Mouse (Mus musculus) hindbrain, embryonic 11.5 days (tissue): Measurements from ENCODE around the gene Tmem239. TPM values are rescaled to one million over a fixed set of nuclear protein-coding genes. Genes with fewer than 3 reads are reported as not detected.

Experiments used
- ATAC-seq: fragments of 200-750 bp; cut with Nextera tagmentation; 2 replicates; pipeline ENCODE4 v1.8.0; 2017; ENCODE audit warnings: mild to moderate bottlenecking, moderate TSS enrichment, moderate library complexity; ENCODE audit not compliant: low FRiP score
- DNase-seq: peaks from one replicate; pipeline ENCODE4 v3.0.0-alpha.2; 2015; ENCODE audit warnings: low spot score
- H3K27ac ChIP-seq: fragments of 300-500 bp; sonication (generic); 2 replicates; pipeline ENCODE4 v1.5.1; 2014; ENCODE audit warnings: mild to moderate bottlenecking, low read depth, low read length
- H3K27me3 ChIP-seq: fragments of 300-500 bp; sonication (generic); 2 replicates; pipeline ENCODE4 v1.6.1; 2014; ENCODE audit warnings: mild to moderate bottlenecking, low read length, moderate library complexity, mixed read lengths; ENCODE audit not compliant: control insufficient read depth, insufficient read depth
- H3K36me3 ChIP-seq: fragments of 300-500 bp; sonication (generic); 2 replicates; pipeline ENCODE4 v1.6.1; 2014; ENCODE audit warnings: mild to moderate bottlenecking, low read length, moderate library complexity, mixed read lengths; ENCODE audit not compliant: control insufficient read depth, insufficient read depth
- H3K4me1 ChIP-seq: fragments of 300-500 bp; sonication (generic); replicated peaks from 2 replicates; pipeline ENCODE4 v1.6.1; 2014; ENCODE audit warnings: low read length, mixed read lengths; ENCODE audit not compliant: control insufficient read depth, insufficient read depth
- H3K4me2 ChIP-seq: fragments of 300-500 bp; sonication (generic); replicated peaks from 2 replicates; pipeline ENCODE4 v1.6.1; 2014; ENCODE audit warnings: mild to moderate bottlenecking, low read depth, low read length
- H3K4me3 ChIP-seq: fragments of 300-500 bp; sonication (generic); 2 replicates; pipeline ENCODE4 v1.5.1; 2014; ENCODE audit warnings: low read depth, low read length
- H3K9ac ChIP-seq: fragments of 300-500 bp; sonication (generic); 2 replicates; pipeline ENCODE4 v1.6.1; 2014; ENCODE audit warnings: low read depth, low read length
- H3K9me3 ChIP-seq: fragments of 300-500 bp; sonication (generic); 2 replicates; pipeline ENCODE4 v1.6.1; 2016; ENCODE audit warnings: low read length; ENCODE audit not compliant: control insufficient read depth
- whole genome bisulfite sequencing: fragments of 180-500 bp; shearing (Covaris S2); extraction: QIAGEN DNeasy Blood & Tissue Kit; methylation state at CpG from one replicate; pipeline ENCODE4 v1.1.7; 2014; 5-methylcytosine and 5-hydroxymethylcytosine counted together
- polyA plus RNA-seq: library from polyadenylated mRNA; unstranded; fragments of >200 nt; fragmentation: Nextera tagmentation; extraction: Ambion mirVana; gene quantifications from 2 replicates; pipeline ENCODE4 v1.2.1, GENCODE M21; 2014

The Tmem239 gene
- polyA plus RNA-seq, 1 experiment from 2014 or later, result not detected

GRCm38 (mm10) chr2:130421781-130422620 is 15.7 kb downstream of the Tmem239 start:
- 97% methylated on average over 26 of the region's 26 CpGs for WGBS

GRCm38 (mm10) chr2:130423397-130424125 is 17.3 kb downstream of the Tmem239 start:
- peak overlapping the region; percentile 77 for H3K27ac ChIP-seq
- peak overlapping the region; percentile 83 for H3K4me2 ChIP-seq
- 18% methylated on average over 49 of the region's 49 CpGs for WGBS
- no peaks in the 10 kb centered on the region for H3K9me3 ChIP-seq
- DNase-seq (peak; percentile 88), ATAC-seq (peak; percentile 78)
- H3K4me3 ChIP-seq, result peak overlapping the region; percentile 79
- no peaks in the 10 kb centered on the region for H3K27me3 ChIP-seq
- peak overlapping the region; percentile 87 for H3K9ac ChIP-seq
- 0 out of 2 replicates have a peak, but pooled peaks cover 4% of the 10 kb centered on the region for H3K4me1 ChIP-seq
- H3K36me3 ChIP-seq, result no peaks in the 10 kb centered on the region

More at GRCm38 (mm10) chr2:130421781-130422620, 15.7 kb downstream of the Tmem239 start:
- DNase-seq (no peak), ATAC-seq (no peak)
- H3K9me3 ChIP-seq, result no peaks in the 10 kb centered on the region
- no peaks in the 10 kb centered on the region for H3K36me3 ChIP-seq
- H3K9ac ChIP-seq, result no peak overlapping the region
- H3K4me2 ChIP-seq, result no peak overlapping the region
- H3K4me3 ChIP-seq, result no peak overlapping the region
- no peaks in the 10 kb centered on the region for H3K27me3 ChIP-seq
- H3K4me1 ChIP-seq, result 0 out of 2 replicates have a peak, but pooled peaks cover 4% of the 10 kb centered on the region
- no peak overlapping the region for H3K27ac ChIP-seq

GRCm38 (mm10) chr2:130424126-130424853 is 18.0 kb downstream of the Tmem239 start, which contains the start of the genes Vps16 and Pced1a:
Gene Vps16 (plus strand): TSS chr2:130424339.
Gene Pced1a (minus strand): TSS chr2:130424701.
- Histone ChIP-seq H3K4me1 (0 out of 2 replicates have a peak, but pooled peaks cover 4% of the 10 kb centered on the region), H3K27me3 (no peaks in the 10 kb centered on the region), H3K36me3 (no peaks in the 10 kb centered on the region), H3K9ac (peak within 1 kb of the TSS; percentile 87), H3K9me3 (no peaks in the 10 kb centered on the region), H3K27ac (peak within 1 kb of the TSS; percentile 77), H3K4me3 (peak within 1 kb of the TSS; percentile 79), H3K4me2 (peak within 1 kb of the TSS; percentile 83)
- ATAC-seq (peak; percentile 96), DNase-seq (peak; percentile 96)
- WGBS, result under 1% methylated on average over 58 of the region's 58 CpGs

- H3K27ac ChIP-seq, result no peak overlapping the region
- no peaks in the 10 kb centered on the region for H3K36me3 ChIP-seq
- H3K27me3 ChIP-seq, result no peaks in the 10 kb centered on the region
- H3K9me3 ChIP-seq, result no peaks in the 10 kb centered on the region
- WGBS, result 56% methylated on average over 5 of the region's 5 CpGs
- ATAC-seq (no peak), DNase-seq (no peak)
- H3K9ac ChIP-seq, result peak overlapping the region; percentile 87; the same call in 1 of the 2 replicates
- H3K4me1 ChIP-seq, result 0 out of 2 replicates have a peak, but pooled peaks cover 4% of the 10 kb centered on the region
- H3K4me2 ChIP-seq, result peak overlapping the region; percentile 83
- peak overlapping the region; percentile 79 for H3K4me3 ChIP-seq
Observed at GRCm38 (mm10) chr2:130425112-130425511, 18.8 kb downstream of the Tmem239 start.

GRCm38 (mm10) chr2:130429851-130430250 is 23.6 kb downstream of the Tmem239 start:
- H3K27ac ChIP-seq, result no peak overlapping the region
- H3K4me1 ChIP-seq, result 0 out of 2 replicates have a peak, but pooled peaks cover 2% of the 10 kb centered on the region
- H3K9ac ChIP-seq, result no peak overlapping the region
- 76% methylated on average over 2 of the region's 2 CpGs for WGBS
- H3K4me2 ChIP-seq, result no peak overlapping the region
- DNase-seq (no peak), ATAC-seq (no peak)
- H3K4me3 ChIP-seq, result no peak overlapping the region
- no peaks in the 10 kb centered on the region for H3K27me3 ChIP-seq
- no peaks in the 10 kb centered on the region for H3K9me3 ChIP-seq
- H3K36me3 ChIP-seq, result no peaks in the 10 kb centered on the region

- DNase-seq (no peak), ATAC-seq (no peak)
- H3K4me3 ChIP-seq, result no peak overlapping the region
- H3K27me3 ChIP-seq, result no peaks in the 10 kb centered on the region
- no peak overlapping the region for H3K9ac ChIP-seq
- no peaks in the 10 kb centered on the region for H3K36me3 ChIP-seq
- H3K4me2 ChIP-seq, result no peak overlapping the region
- no peak overlapping the region for H3K27ac ChIP-seq
- WGBS, result 82% methylated on average over 3 of the region's 3 CpGs
- H3K4me1 ChIP-seq, result no peaks in the 10 kb centered on the region
- no peaks in the 10 kb centered on the region for H3K9me3 ChIP-seq
Observed at GRCm38 (mm10) chr2:130430484-130430883, 24.2 kb downstream of the Tmem239 start.

GRCm38 (mm10) chr2:130432157-130432556 is 25.9 kb downstream of the Tmem239 start:
- Histone ChIP-seq H3K4me1 (no peaks in the 10 kb centered on the region), H3K9me3 (no peaks in the 10 kb centered on the region), H3K27me3 (no peaks in the 10 kb centered on the region), H3K4me3 (no peak overlapping the region), H3K9ac (no peak overlapping the region), H3K36me3 (no peaks in the 10 kb centered on the region), H3K4me2 (no peak overlapping the region), H3K27ac (no peak overlapping the region)
- DNase-seq (no peak), ATAC-seq (no peak)
- 88% methylated on average over 3 of the region's 3 CpGs for WGBS

- no peaks in the 10 kb centered on the region for H3K9me3 ChIP-seq
- DNase-seq (peak; percentile 70), ATAC-seq (peak; percentile 65)
- no peak overlapping the region for H3K4me2 ChIP-seq
- WGBS, result 27% methylated on average over 4 of the region's 4 CpGs
- H3K9ac ChIP-seq, result no peak overlapping the region
- H3K27ac ChIP-seq, result no peak overlapping the region
- H3K4me3 ChIP-seq, result no peak overlapping the region
- no peaks in the 10 kb centered on the region for H3K36me3 ChIP-seq
- no peaks in the 10 kb centered on the region for H3K27me3 ChIP-seq
- no peaks in the 10 kb centered on the region for H3K4me1 ChIP-seq
Observed at GRCm38 (mm10) chr2:130433152-130433551, 26.9 kb downstream of the Tmem239 start.
